Mouse (Mus musculus) lung, postnatal 25 days (tissue): Measurements from ENCODE around the gene H2-T3.
"Not testable (repeated sequence)": the region's sequence is repeated elsewhere in the genome, so short reads cannot be mapped to it uniquely, and the experiment has no call there.

Experiments
- DNase-seq: peaks from one replicate; pipeline ENCODE4 v3.0.0; 2022; ENCODE audit warnings: low spot score

Gene H2-T3

GRCm38 (mm10) chr17:36178938-36179337 is 11.1 kb downstream of the H2-T3 start:
- DNase-seq, result not testable (repeated sequence)

GRCm38 (mm10) chr17:36176132-36176531 is 14.0 kb downstream of the H2-T3 start:
- not testable (repeated sequence) for DNase-seq

GRCm38 (mm10) chr17:36170287-36170814 is 19.7 kb downstream of the H2-T3 start:
- DNase-seq, result no peak

GRCm38 (mm10) chr17:36169753-36170152 is 20.3 kb downstream of the H2-T3 start:
- no peak for DNase-seq

GRCm38 (mm10) chr17:36169094-36169493 is 21.0 kb downstream of the H2-T3 start:
- DNase-seq, result not testable (repeated sequence)

- no peak for DNase-seq
Observed at GRCm38 (mm10) chr17:36168039-36168652, 21.9 kb downstream of the H2-T3 start, which contains the start of gene Gm8909. Gene Gm8909 (minus strand): TSS chr17:36168537.

- no peak for DNase-seq
Observed at GRCm38 (mm10) chr17:36167306-36168038, 22.6 kb downstream of the H2-T3 start.

GRCm38 (mm10) chr17:36166901-36167300 is 23.2 kb downstream of the H2-T3 start:
- not testable (repeated sequence) for DNase-seq

GRCm38 (mm10) chr17:36161129-36162051 is 28.7 kb downstream of the H2-T3 start:
- DNase-seq, result no peak

- DNase-seq, result not testable (repeated sequence)
Observed at GRCm38 (mm10) chr17:36158264-36158663, 31.8 kb downstream of the H2-T3 start.

GRCm38 (mm10) chr17:36157782-36158181 is 32.3 kb downstream of the H2-T3 start:
- not testable (repeated sequence) for DNase-seq

GRCm38 (mm10) chr17:36154271-36155149 is 35.6 kb downstream of the H2-T3 start:
- DNase-seq, result no peak

GRCm38 (mm10) chr17:36151200-36151599 is 38.9 kb downstream of the H2-T3 start:
- not testable (repeated sequence) for DNase-seq

- not testable (repeated sequence) for DNase-seq
Observed at GRCm38 (mm10) chr17:36148468-36148867, 41.6 kb downstream of the H2-T3 start.

- DNase-seq, result not testable (repeated sequence)
Observed at GRCm38 (mm10) chr17:36146937-36147336, 43.1 kb downstream of the H2-T3 start.

- not testable (repeated sequence) for DNase-seq
Observed at GRCm38 (mm10) chr17:36145861-36146156, 44.3 kb downstream of the H2-T3 start.

- no peak for DNase-seq
Observed at GRCm38 (mm10) chr17:36145111-36145860, 44.8 kb downstream of the H2-T3 start.

GRCm38 (mm10) chr17:36136299-36136848 is 53.7 kb downstream of the H2-T3 start:
- DNase-seq, result not testable (repeated sequence)
